Mouse (Mus musculus) ovary, adult 18-20 months (tissue): ENCODE measurements around the gene Med24.

Experiments used
- DNase-seq: peaks from one replicate; pipeline ENCODE4 v3.0.0; 2022; ENCODE audit warnings: low spot score, mixed read lengths

Gene Med24

GRCm38 (mm10) chr11:98765421-98766309 is 36.4 kb upstream of the Med24 start:
- DNase-seq, result no peak

GRCm38 (mm10) chr11:98764746-98765145 is 35.5 kb upstream of the Med24 start:
- DNase-seq, result no peak

- DNase-seq, result no peak
These were observed 34.9 kb upstream of the Med24 start for GRCm38 (mm10) chr11:98764091-98764490.

- no peak for DNase-seq
These were observed 34.2 kb upstream of the Med24 start for GRCm38 (mm10) chr11:98763502-98763861.

GRCm38 (mm10) chr11:98762756-98763501 is 33.7 kb upstream of the Med24 start:
- DNase-seq, result no peak

- DNase-seq, result no peak
These were observed 32.7 kb upstream of the Med24 start for GRCm38 (mm10) chr11:98761939-98762338.

GRCm38 (mm10) chr11:98756711-98757110 is 27.5 kb upstream of the Med24 start:
- DNase-seq, result no peak

- DNase-seq, result no peak
These were observed 26.6 kb upstream of the Med24 start for GRCm38 (mm10) chr11:98755726-98756380.

GRCm38 (mm10) chr11:98754621-98755181 is 25.5 kb upstream of the Med24 start:
- peak; percentile 78 for DNase-seq

- no peak for DNase-seq
These were observed 25.0 kb upstream of the Med24 start for GRCm38 (mm10) chr11:98754151-98754620.

- no peak for DNase-seq
These were observed 24.0 kb upstream of the Med24 start for GRCm38 (mm10) chr11:98753264-98753663.

GRCm38 (mm10) chr11:98752562-98753140 is 23.4 kb upstream of the Med24 start:
- DNase-seq, result no peak

GRCm38 (mm10) chr11:98751221-98751782 is 22.1 kb upstream of the Med24 start:
- DNase-seq, result peak; percentile 84

- DNase-seq, result peak; percentile 84
These were observed 21.3 kb upstream of the Med24 start for GRCm38 (mm10) chr11:98750351-98751201.

GRCm38 (mm10) chr11:98749716-98750115 is 20.5 kb upstream of the Med24 start:
- no peak for DNase-seq

- DNase-seq, result no peak
These were observed 19.5 kb upstream of the Med24 start for GRCm38 (mm10) chr11:98748506-98749416.

- no peak for DNase-seq
These were observed 18.7 kb upstream of the Med24 start for GRCm38 (mm10) chr11:98747804-98748505.

GRCm38 (mm10) chr11:98746855-98747693 is 17.8 kb upstream of the Med24 start:
- DNase-seq, result peak; percentile 84
